Mouse (Mus musculus) retina, postnatal 7 days (tissue): ENCODE data around the gene Tnfsf13.

ENCODE experiments used
- DNase-seq: peaks from one replicate; pipeline ENCODE4 v3.0.0-alpha.2; 2012; ENCODE audit warnings: low read depth, low spot score

Gene Tnfsf13

GRCm38 (mm10) chr11:69680136-69680855 lies 5.3 kb downstream of the Tnfsf13 start:
- no peak for DNase-seq

- no peak for DNase-seq
These were observed 6.4 kb downstream of the Tnfsf13 start for GRCm38 (mm10) chr11:69679144-69679543.

- DNase-seq = peak; percentile 99
These were observed 13.3 kb downstream of the Tnfsf13 start, which contains the start of gene Eif4a1 for GRCm38 (mm10) chr11:69672211-69672706. Gene Eif4a1 (minus strand): TSS chr11:69672423.

GRCm38 (mm10) chr11:69671726-69672124 lies 13.9 kb downstream of the Tnfsf13 start:
- no peak for DNase-seq

GRCm38 (mm10) chr11:69670786-69671725 lies 14.5 kb downstream of the Tnfsf13 start:
- DNase-seq = peak; percentile 95

- no peak for DNase-seq
These were observed 18.9 kb downstream of the Tnfsf13 start for GRCm38 (mm10) chr11:69666665-69667005.

GRCm38 (mm10) chr11:69665961-69666664 lies 19.5 kb downstream of the Tnfsf13 start, which contains the start of gene Cd68:
Gene Cd68 (minus strand): TSS chr11:69666153.
- no peak for DNase-seq

GRCm38 (mm10) chr11:69665457-69665960 lies 20.1 kb downstream of the Tnfsf13 start:
- no peak for DNase-seq

- no peak for DNase-seq
These were observed 20.7 kb downstream of the Tnfsf13 start for GRCm38 (mm10) chr11:69664841-69665240.

GRCm38 (mm10) chr11:69663795-69664194 lies 21.8 kb downstream of the Tnfsf13 start:
- DNase-seq = no peak

GRCm38 (mm10) chr11:69662967-69663671 lies 22.5 kb downstream of the Tnfsf13 start:
- no peak for DNase-seq

GRCm38 (mm10) chr11:69662213-69662966 lies 23.2 kb downstream of the Tnfsf13 start, which contains the start of gene Mpdu1:
Gene Mpdu1 (minus strand): TSS chr11:69662642.
- DNase-seq = peak; percentile 95

- no peak for DNase-seq
These were observed 24.2 kb downstream of the Tnfsf13 start for GRCm38 (mm10) chr11:69661221-69661881.

- no peak for DNase-seq
These were observed 28.1 kb downstream of the Tnfsf13 start for GRCm38 (mm10) chr11:69657462-69657881.

GRCm38 (mm10) chr11:69656617-69657461 lies 28.7 kb downstream of the Tnfsf13 start:
- peak; percentile 60 for DNase-seq

GRCm38 (mm10) chr11:69656065-69656455 lies 29.5 kb downstream of the Tnfsf13 start:
- DNase-seq = no peak

- DNase-seq = peak; percentile 66
These were observed 30.1 kb downstream of the Tnfsf13 start, which contains the start of gene Sox15 for GRCm38 (mm10) chr11:69655264-69656064. Gene Sox15 (plus strand): TSS chr11:69655314.

GRCm38 (mm10) chr11:69654760-69655159 lies 30.8 kb downstream of the Tnfsf13 start:
- no peak for DNase-seq
